Mouse (Mus musculus) testis, adult 2 months (tissue): ENCODE measurements around the gene Pgpep1. TPM values are rescaled to one million over a fixed set of nuclear protein-coding genes. Genes with fewer than 3 reads are reported as not detected.

Experiments used
- H3K27ac ChIP-seq: fragments of 200-500 bp; 2 replicates; pipeline ENCODE4 v1.5.1; 2012; ENCODE audit warnings: low read depth, low read length; ENCODE audit not compliant: control insufficient read depth, insufficient read depth
- H3K27me3 ChIP-seq: fragments of 200-500 bp; 2 replicates; pipeline ENCODE4 v1.6.1; 2012; ENCODE audit warnings: mild to moderate bottlenecking, low read length, moderate library complexity; ENCODE audit not compliant: control insufficient read depth, insufficient read depth
- H3K36me3 ChIP-seq: fragments of 200-500 bp; 2 replicates; pipeline ENCODE4 v1.6.1; 2012; ENCODE audit warnings: mild to moderate bottlenecking, low read length; ENCODE audit not compliant: control insufficient read depth, insufficient read depth
- H3K4me1 ChIP-seq: fragments of 200-500 bp; 2 replicates; pipeline ENCODE4 v1.6.1; 2012; ENCODE audit warnings: low read length; ENCODE audit not compliant: control insufficient read depth, insufficient read depth
- H3K4me3 ChIP-seq: fragments of 200-500 bp; 2 replicates; pipeline ENCODE4 v1.5.1; 2012; ENCODE audit warnings: low read depth, mild to moderate bottlenecking, low read length, moderate library complexity, mixed read lengths; ENCODE audit not compliant: control insufficient read depth
- CTCF ChIP-seq: fragments of 200-500 bp; IDR thresholded peaks from 2 replicates; pipeline ENCODE4 v1.5.1; 2012; ENCODE audit warnings: low read depth, mild to moderate bottlenecking, inconsistent platforms, low read length, moderate library complexity; ENCODE audit not compliant: control insufficient read depth, insufficient read depth, insufficient replicate concordance
- POLR2A ChIP-seq: fragments of 200-500 bp; IDR thresholded peaks from 2 replicates; pipeline ENCODE4 v1.6.1; 2012; ENCODE audit warnings: low read depth, mild to moderate bottlenecking, inconsistent platforms, low read length, moderate library complexity; ENCODE audit not compliant: control insufficient read depth
- polyA plus RNA-seq: library from polyadenylated mRNA; depleted of rRNA; stranded (reverse); fragments of >200 nt; gene quantifications from 2 replicates; pipeline ENCODE4 v1.2.3, GENCODE M21; 2012

Pgpep1 gene
- polyA plus RNA-seq, 1 experiment, result 3.7 TPM

DNA sequence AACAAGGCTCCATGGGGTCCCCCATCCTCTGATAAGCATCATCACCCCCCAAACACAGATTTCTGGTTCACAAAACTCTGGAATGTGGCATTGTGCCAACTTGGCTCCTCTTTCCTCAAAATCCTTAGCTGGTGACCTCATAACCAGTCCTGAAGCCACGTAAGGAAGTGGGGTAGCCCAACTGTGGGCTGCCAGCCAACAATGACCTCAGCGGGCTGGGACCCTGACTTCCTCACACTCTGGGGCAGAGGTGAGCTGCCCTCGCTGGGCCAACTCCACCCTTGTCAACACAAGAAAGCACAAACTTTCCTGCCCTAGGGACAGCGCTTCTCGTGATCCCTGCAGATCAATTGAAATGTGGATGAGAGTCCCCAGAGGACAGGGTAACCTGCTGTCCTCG lies 26.1 kb downstream of the Pgpep1 start:
- TF ChIP-seq POLR2A (no peak), CTCF (no peak)
- Histone ChIP-seq H3K4me1 (peaks cover 18% of the 10 kb centered on the region), H3K27me3 (no peaks in the 10 kb centered on the region), H3K4me3 (no peak overlapping the region), H3K27ac (no peak overlapping the region), H3K36me3 (no peaks in the 10 kb centered on the region)

DNA sequence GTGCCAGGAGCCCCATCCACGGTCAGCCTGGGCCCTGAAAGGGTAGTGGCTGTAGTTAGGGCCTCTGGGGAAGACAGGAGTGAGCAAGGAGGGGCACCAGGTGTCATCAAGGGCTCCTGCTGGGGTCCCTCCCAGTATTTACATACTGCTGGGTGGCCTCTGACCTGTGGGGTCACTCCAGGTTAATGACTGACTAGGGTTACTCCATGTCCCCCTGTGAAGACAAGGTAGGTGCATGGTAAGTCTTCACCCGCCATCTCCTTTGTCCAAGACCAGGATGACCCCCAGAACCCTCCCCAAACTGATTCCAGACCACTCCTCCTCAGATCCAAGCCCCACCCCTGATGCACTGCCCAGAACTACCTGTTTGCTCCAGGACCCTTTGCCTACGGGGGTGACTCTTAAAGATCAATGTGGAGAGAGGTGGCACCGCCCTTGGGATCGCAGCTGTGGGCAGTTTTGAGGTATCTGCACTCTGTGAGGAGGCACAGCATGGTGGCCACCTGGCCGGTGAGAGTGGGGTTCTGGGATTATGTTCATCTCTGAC lies 27.8 kb downstream of the Pgpep1 start, which contains the start of gene Gdf15:
Gene Gdf15, minus strand, starts transcription at position 111 of the 547 bp plus-strand sequence.
- no peaks in the 10 kb centered on the region for H3K27me3 ChIP-seq
- H3K4me3 ChIP-seq, result no peak within 1 kb of the TSS
- no peak for TF ChIP-seq POLR2A
- TF ChIP-seq CTCF, result no peak
- H3K36me3 ChIP-seq, result no peaks in the 10 kb centered on the region
- peaks cover 18% of the 10 kb centered on the region for H3K4me1 ChIP-seq
- H3K27ac ChIP-seq, result no peak within 1 kb of the TSS

DNA sequence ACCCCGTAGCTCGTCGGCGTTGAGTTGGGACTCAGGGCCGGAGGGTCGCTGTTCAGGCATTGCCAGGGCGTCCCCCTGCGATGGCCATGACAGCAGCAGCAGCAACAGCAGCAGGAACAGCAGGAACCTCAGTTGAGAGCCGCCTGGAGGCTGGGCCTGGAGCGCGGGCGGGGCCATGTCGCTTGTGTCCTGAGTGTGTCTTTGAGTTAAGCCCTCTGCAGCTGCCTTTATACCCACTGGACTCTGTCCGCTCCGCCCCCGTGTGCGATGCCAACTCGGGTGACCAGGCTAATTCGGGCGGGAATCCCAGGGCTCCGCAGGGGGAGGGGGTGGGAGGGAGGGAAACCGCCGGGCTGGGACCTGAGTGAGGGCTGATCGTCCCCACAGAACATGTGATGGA lies 28.8 kb downstream of the Pgpep1 start:
- H3K27me3 ChIP-seq, result no peaks in the 10 kb centered on the region
- no peak overlapping the region for H3K27ac ChIP-seq
- H3K4me1 ChIP-seq, result peaks cover 18% of the 10 kb centered on the region
- H3K4me3 ChIP-seq, result no peak overlapping the region
- TF ChIP-seq POLR2A (no peak), CTCF (no peak)
- no peaks in the 10 kb centered on the region for H3K36me3 ChIP-seq

DNA sequence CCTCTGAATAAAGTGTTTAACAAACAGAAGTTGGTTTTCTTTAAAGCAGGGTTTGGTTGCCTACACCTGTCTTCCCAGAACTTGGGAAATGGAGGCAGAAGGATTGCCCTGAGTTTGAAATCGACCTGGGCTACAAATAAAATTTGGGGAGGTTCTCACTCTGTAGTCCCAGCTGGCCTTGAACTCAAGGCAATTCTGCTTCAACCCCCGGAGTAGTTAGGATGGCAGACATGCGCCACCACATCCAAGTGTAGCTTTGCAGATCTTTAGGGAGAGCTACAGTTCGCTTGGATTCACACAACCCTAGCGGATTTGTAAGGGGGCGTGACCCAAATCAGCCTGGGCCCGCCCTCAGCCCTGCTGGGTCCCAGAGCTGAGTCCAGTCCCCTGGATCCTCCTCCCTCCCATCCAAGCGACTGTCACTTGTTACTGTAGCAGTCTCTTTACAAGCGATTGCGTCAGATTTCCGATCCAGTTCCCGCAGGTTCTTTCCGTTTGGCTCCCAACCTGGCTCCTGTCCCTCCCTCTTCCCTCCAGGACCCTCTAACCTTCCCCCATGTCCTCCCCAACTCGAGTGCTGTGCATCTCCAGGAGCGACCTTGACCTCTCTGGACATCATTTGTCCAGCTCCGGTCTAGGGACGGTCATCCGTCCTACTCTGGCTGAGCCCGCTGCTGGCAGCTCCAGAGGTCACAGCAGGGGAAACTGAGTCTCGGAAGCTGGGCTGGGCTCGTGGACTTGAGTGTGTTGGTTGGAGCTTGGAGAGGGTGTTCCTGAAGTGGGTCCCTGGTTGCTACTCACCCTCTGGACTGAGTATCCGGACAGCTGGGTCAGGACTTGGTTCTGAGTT lies 29.4 kb downstream of the Pgpep1 start:
- Histone ChIP-seq H3K27me3 (no peaks in the 10 kb centered on the region), H3K27ac (no peak overlapping the region), H3K4me1 (peaks cover 18% of the 10 kb centered on the region), H3K36me3 (no peaks in the 10 kb centered on the region), H3K4me3 (no peak overlapping the region)
- TF ChIP-seq CTCF, result no peak
- no peak for TF ChIP-seq POLR2A

DNA sequence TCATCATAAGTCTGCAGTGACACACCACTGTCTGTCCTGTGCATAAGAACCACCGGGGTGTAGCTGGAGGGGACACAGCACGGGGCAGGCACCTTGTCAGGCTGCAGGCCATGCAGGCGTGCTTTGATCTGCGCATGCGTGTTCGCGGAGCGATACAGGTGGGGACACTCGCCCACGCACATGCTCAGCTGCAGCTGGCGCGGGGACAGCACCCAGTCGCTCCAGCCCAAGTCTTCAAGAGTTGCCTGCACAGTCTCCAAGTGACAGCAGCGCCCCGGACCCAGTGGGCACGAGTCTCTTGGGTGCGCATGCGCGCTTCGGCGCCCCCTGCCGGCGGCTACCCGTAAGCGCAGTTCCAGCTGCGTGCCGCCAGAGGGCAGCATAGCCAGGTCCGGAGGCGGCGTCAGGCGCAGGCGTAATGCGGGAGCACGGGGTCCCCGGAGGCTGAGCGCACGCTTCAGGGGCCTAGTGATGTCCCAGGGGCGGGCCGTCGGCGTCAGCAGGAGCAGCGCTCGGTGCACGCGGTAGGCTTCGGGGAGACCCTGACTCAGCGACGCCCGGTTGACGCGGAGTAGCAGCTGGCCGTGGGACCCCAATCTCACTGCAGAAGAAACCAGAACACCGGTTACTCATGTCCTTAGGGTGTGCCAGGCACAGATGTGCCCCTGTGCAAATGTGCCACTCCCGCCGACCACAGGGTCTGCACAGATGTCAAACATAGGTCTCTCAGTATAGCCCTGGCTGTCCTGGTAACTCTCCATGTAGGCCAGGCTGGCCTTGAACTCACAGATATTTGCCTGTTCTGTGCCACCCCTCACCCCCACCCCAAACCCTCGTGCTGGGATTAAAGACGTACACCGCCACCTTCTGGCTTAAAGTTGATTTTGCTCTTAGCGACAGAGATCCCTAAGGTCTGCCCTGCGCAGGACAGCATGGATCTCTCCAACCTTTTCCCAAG lies 30.3 kb downstream of the Pgpep1 start:
- Histone ChIP-seq H3K27me3 (no peaks in the 10 kb centered on the region), H3K27ac (peak overlapping the region; percentile 84), H3K36me3 (no peaks in the 10 kb centered on the region), H3K4me3 (peak overlapping the region; percentile 91), H3K4me1 (peaks cover 18% of the 10 kb centered on the region)
- TF ChIP-seq CTCF (peak; percentile 100), POLR2A (peak; percentile 52; the same call in 1 of the 2 replicates)

DNA sequence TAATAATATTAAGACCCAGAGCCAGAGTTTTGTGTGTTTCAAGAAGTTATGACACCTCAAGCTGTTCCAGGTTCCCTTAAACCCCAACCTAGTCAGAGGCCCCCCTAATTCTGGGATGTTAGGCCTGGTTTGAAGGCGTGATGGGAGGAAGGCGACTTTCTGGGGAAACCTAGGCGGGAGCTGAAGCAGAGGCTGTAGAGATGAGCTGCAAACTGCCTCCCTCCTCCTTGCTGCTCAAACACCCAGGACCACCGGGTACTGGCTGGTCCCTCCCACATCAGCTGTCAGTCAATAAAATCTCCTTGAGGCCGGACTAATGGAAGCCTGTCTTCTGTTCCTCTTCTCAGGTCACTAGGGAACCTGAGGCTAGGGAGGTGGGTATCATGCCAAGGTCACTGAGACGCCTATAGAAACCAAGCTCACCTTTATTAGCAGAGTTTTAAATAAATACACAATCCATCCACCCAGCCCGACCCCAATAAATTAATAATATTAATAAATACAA lies 31.1 kb downstream of the Pgpep1 start:
- H3K4me1 ChIP-seq, result peaks cover 15% of the 10 kb centered on the region
- no peak overlapping the region for H3K27ac ChIP-seq
- H3K4me3 ChIP-seq, result no peak overlapping the region
- TF ChIP-seq POLR2A, result no peak
- TF ChIP-seq CTCF, result no peak
- H3K36me3 ChIP-seq, result no peaks in the 10 kb centered on the region
- no peaks in the 10 kb centered on the region for H3K27me3 ChIP-seq
